17 mouse cellular contexts compared by ENCODE assay signal in the genomic region with DNA sequence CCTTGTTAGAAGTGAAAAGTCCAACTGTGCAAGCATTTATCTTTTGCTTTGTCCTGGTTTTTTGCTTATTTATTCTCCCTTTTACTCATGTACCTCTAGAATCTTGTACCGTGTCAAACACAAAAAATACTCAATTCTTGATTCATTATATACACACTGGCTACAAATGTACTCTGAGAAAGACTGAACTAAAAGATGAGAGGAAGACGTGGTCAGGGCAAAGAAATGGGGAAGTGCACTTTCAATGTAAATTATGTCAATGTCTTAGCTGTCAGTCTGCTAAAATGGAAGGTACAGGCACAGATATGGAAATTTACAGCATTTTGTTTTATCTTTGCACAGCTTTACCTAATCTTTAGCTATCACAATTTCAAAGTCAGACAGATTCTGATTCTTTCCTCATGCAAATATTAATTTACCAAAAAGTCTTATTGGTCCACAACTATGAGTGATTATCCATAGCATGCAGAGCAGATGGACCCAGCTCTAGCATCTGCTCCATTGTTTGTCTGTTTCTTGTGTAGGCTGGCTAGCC. TPM values are rescaled to one million over a fixed set of nuclear protein-coding genes. Genes with fewer than 3 reads are reported as not detected.
DNase-seq lines count a peak whose midpoint lies in the region; ATAC-seq lines count a peak whose summit lies in the region.
"Had no signal": no experiment of that assay in that cellular context is flagged by ENCODE, and none has a peak within 500 bp of the region (broad histone marks: within the 10 kb centered on the region; RNA-seq: fewer than 3 reads in every experiment).

No protein-coding gene starts in this region.

- peak; percentile 71 for ATAC-seq in megakaryocyte, adult 5-6 weeks (ENCODE audit: poor library complexity, severe bottlenecking)
- ATAC-seq: forebrain, embryonic 14.5 days; hindbrain, embryonic 16.5 days; inflammation-experienced regulatory T-cells, adult 6 months had no signal

- DNase-seq in A20 (ENCODE audit: low read depth, low spot score): peak; percentile 67
- DNase-seq in MEL-GATA-1-ER (ENCODE audit: extremely low read depth, low read depth): peak; percentile 46
- DNase-seq in heart, postnatal 4 days: no peak
- no peak for DNase-seq in frontal cortex, postnatal 14 days (ENCODE audit: low spot score in 2 of 2)
- DNase-seq in lung, adult 18-20 months: no peak
- DNase-seq: adrenal gland, adult 2 months; adrenal gland, postnatal 25 days; cerebellum, adult 18-20 months; cerebellum, postnatal 10 days; embryo, embryonic 11 days; gastrocnemius, postnatal 10 days; heart, adult 2 months; heart, postnatal 14 days had no signal

RNA-seq across cellular contexts. Expression of a gene that starts 7.9 kb away (rescaled TPM):
- 113 and 117 TPM in 2 replicates for total RNA-seq in megakaryocyte, adult 5-6 weeks (2015)
- 114 and 121 TPM in 2 replicates for total RNA-seq in megakaryocyte, adult 5-6 weeks (2017)
- 10 to 100 TPM; 62.0 to 67.2 TPM for total RNA-seq in heart, postnatal 4 days (2021)

Comparison
In these comparisons a context has a peak if more than half of its experiments do, and no peak if none do; other contexts are left out.
1. DNase-seq: peak in A20 (single experiment) and MEL-GATA-1-ER (single experiment); none in heart, postnatal 4 days (single experiment), frontal cortex, postnatal 14 days (0 of 2) and lung, adult 18-20 months (0 of 2).